Mouse (Mus musculus) E14TG2a.4 (cell line): ENCODE data around the gene Prr5.

Experiments
- CTCF ChIP-seq: conservative IDR thresholded peaks from 2 replicates; pipeline ENCODE4 v1.5.1; 2014; ENCODE audit warnings: low read length
- NANOG ChIP-seq: IDR thresholded peaks from 2 replicates; pipeline ENCODE4 v1.6.1; 2014; ENCODE audit warnings: borderline replicate concordance, low read length, mixed read lengths
- POU5F1 ChIP-seq: IDR thresholded peaks from 2 replicates; pipeline ENCODE4 v1.6.1; 2014; ENCODE audit warnings: low read length, borderline replicate concordance

DNA sequence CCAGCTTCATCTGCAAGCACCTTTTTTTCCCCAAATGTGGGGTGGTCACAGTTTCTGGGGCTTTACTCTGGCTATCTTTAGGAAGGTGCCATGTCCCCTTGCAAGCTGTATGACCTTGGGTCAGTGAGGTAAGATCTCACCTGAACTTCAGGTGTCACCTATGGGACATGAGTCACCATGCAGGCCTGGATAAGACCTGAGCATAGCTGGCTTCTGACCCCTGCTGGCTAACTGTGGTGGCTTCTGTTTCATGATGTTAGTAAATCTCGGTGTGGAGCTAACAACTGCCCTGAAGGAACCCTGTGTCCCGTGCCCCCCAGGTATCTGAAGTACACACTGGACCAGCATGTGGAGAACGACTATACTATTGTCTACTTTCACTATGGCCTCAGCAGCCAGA is 72.2 kb downstream of the Prr5 start:
- TF ChIP-seq CTCF (no peak), POU5F1 (no peak), NANOG (no peak)
